Mouse (Mus musculus): ENCODE data around the gene Gm20388. TPM values are rescaled to one million over a fixed set of nuclear protein-coding genes. Genes with fewer than 3 reads are reported as not detected.

Gm20388 gene
- total and polyA plus RNA-seq, 3 experiments = 0.02 to 0.05 TPM; not detected in 1

- no peak for ATAC-seq (ENCODE audit: extremely low read depth, insufficient number of reproducible peaks, low FRiP score, poor library complexity, severe bottlenecking)
- TF ChIP-seq GATA2 (IDR thresholded peaks at IDR 0.05; ENCODE audit: borderline replicate concordance, low read depth, low read length) (no peak), CTCF (IDR thresholded peaks at IDR 0.05; ENCODE audit: low read depth, low read length) (no peak), POLR2AphosphoS5 (IDR thresholded peaks at IDR 0.05; ENCODE audit: insufficient replicate concordance, low read depth, low read length) (no peak), TAL1 (conservative IDR thresholded peaks at IDR 0.05; ENCODE audit: low read depth, low read length) (no peak), GATA1 (IDR thresholded peaks at IDR 0.05; ENCODE audit: borderline replicate concordance, low read length) (no peak)
- Histone ChIP-seq H3K4me1 (ENCODE audit: insufficient read depth, low read depth, low read length) (no peaks in the 10 kb centered on the region), H3K4me3 (ENCODE audit: low read depth, low read length) (no peak overlapping the region), H3K9me3 (replicated peaks) (no peaks in the 10 kb centered on the region), H3K36me3 (replicated peaks) (no peaks in the 10 kb centered on the region), H3K27me3 (ENCODE audit: insufficient read depth, low read length) (no peaks in the 10 kb centered on the region; the same call in 1 of the 2 replicates)
- DNase-seq (ENCODE audit: low spot score) = no peak
These were observed 4156.6 kb downstream of the Gm20388 start for GRCm38 (mm10) chr8:124067059-124067750.

GRCm38 (mm10) chr8:124070363-124071324, 4160.0 kb downstream of the Gm20388 start:
- Histone ChIP-seq H3K4me3 (ENCODE audit: low read depth, low read length) (no peak overlapping the region), H3K9me3 (replicated peaks) (no peaks in the 10 kb centered on the region), H3K27me3 (ENCODE audit: insufficient read depth, low read length) (no peaks in the 10 kb centered on the region; the same call in 1 of the 2 replicates), H3K4me1 (ENCODE audit: insufficient read depth, low read depth, low read length) (no peaks in the 10 kb centered on the region), H3K36me3 (replicated peaks) (no peaks in the 10 kb centered on the region)
- no peak for DNase-seq (ENCODE audit: low spot score)
- ATAC-seq (ENCODE audit: extremely low read depth, insufficient number of reproducible peaks, low FRiP score, poor library complexity, severe bottlenecking) = no peak
- TF ChIP-seq GATA1 (IDR thresholded peaks at IDR 0.05; ENCODE audit: borderline replicate concordance, low read length) (no peak), GATA2 (IDR thresholded peaks at IDR 0.05; ENCODE audit: borderline replicate concordance, low read depth, low read length) (no peak), TAL1 (conservative IDR thresholded peaks at IDR 0.05; ENCODE audit: low read depth, low read length) (no peak), POLR2AphosphoS5 (IDR thresholded peaks at IDR 0.05; ENCODE audit: insufficient replicate concordance, low read depth, low read length) (no peak), CTCF (IDR thresholded peaks at IDR 0.05; ENCODE audit: low read depth, low read length) (no peak)

GRCm38 (mm10) chr8:124075977-124076376, 4165.3 kb downstream of the Gm20388 start:
- DNase-seq (ENCODE audit: low spot score) (no peak), ATAC-seq (ENCODE audit: extremely low read depth, insufficient number of reproducible peaks, low FRiP score, poor library complexity, severe bottlenecking) (no peak)
- no peak overlapping the region for H3K4me3 ChIP-seq (ENCODE audit: low read depth, low read length)
- H3K4me1 ChIP-seq (ENCODE audit: insufficient read depth, low read depth, low read length) = no peaks in the 10 kb centered on the region
- TF ChIP-seq GATA2 (IDR thresholded peaks at IDR 0.05; ENCODE audit: borderline replicate concordance, low read depth, low read length) = no peak
- no peak for TF ChIP-seq GATA1 (IDR thresholded peaks at IDR 0.05; ENCODE audit: borderline replicate concordance, low read length)
- no peaks in the 10 kb centered on the region for H3K36me3 ChIP-seq (replicated peaks)
- no peaks in the 10 kb centered on the region; the same call in 1 of the 2 replicates for H3K27me3 ChIP-seq (ENCODE audit: insufficient read depth, low read length)
- H3K9me3 ChIP-seq (replicated peaks) = peaks cover 4% of the 10 kb centered on the region

- no peak overlapping the region for H3K4me3 ChIP-seq (ENCODE audit: low read depth, low read length)
- no peaks in the 10 kb centered on the region for H3K4me1 ChIP-seq (ENCODE audit: insufficient read depth, low read depth, low read length)
- DNase-seq (ENCODE audit: low spot score) = no peak
- ATAC-seq (ENCODE audit: extremely low read depth, insufficient number of reproducible peaks, low FRiP score, poor library complexity, severe bottlenecking) = no peak
- no peaks in the 10 kb centered on the region for H3K36me3 ChIP-seq (replicated peaks)
- no peaks in the 10 kb centered on the region; the same call in 1 of the 2 replicates for H3K27me3 ChIP-seq (ENCODE audit: insufficient read depth, low read length)
- TF ChIP-seq GATA2 (IDR thresholded peaks at IDR 0.05; ENCODE audit: borderline replicate concordance, low read depth, low read length) = no peak
- no peak for TF ChIP-seq POLR2AphosphoS5 (IDR thresholded peaks at IDR 0.05; ENCODE audit: insufficient replicate concordance, low read depth, low read length)
- no peak for TF ChIP-seq CTCF (IDR thresholded peaks at IDR 0.05; ENCODE audit: low read depth, low read length)
- TF ChIP-seq GATA1 (IDR thresholded peaks at IDR 0.05; ENCODE audit: borderline replicate concordance, low read length) = no peak
- no peak for TF ChIP-seq TAL1 (conservative IDR thresholded peaks at IDR 0.05; ENCODE audit: low read depth, low read length)
- H3K9me3 ChIP-seq (replicated peaks) = peaks cover 4% of the 10 kb centered on the region
These were observed 4165.8 kb downstream of the Gm20388 start for GRCm38 (mm10) chr8:124076416-124076815.

- DNase-seq (ENCODE audit: low spot score) = no peak
- TF ChIP-seq GATA1 (IDR thresholded peaks at IDR 0.05; ENCODE audit: borderline replicate concordance, low read length) (no peak), CTCF (IDR thresholded peaks at IDR 0.05; ENCODE audit: low read depth, low read length) (no peak), POLR2AphosphoS5 (IDR thresholded peaks at IDR 0.05; ENCODE audit: insufficient replicate concordance, low read depth, low read length) (no peak), TAL1 (conservative IDR thresholded peaks at IDR 0.05; ENCODE audit: low read depth, low read length) (no peak), GATA2 (IDR thresholded peaks at IDR 0.05; ENCODE audit: borderline replicate concordance, low read depth, low read length) (no peak)
These were observed 4166.7 kb downstream of the Gm20388 start for GRCm38 (mm10) chr8:124077377-124077776.

GRCm38 (mm10) chr8:124077998-124078397, 4167.4 kb downstream of the Gm20388 start:
- H3K36me3 ChIP-seq (replicated peaks) = no peaks in the 10 kb centered on the region
- no peak for ATAC-seq (ENCODE audit: extremely low read depth, insufficient number of reproducible peaks, low FRiP score, poor library complexity, severe bottlenecking)
- H3K4me1 ChIP-seq (ENCODE audit: insufficient read depth, low read depth, low read length) = no peaks in the 10 kb centered on the region
- H3K27me3 ChIP-seq (ENCODE audit: insufficient read depth, low read length) = no peaks in the 10 kb centered on the region; the same call in 1 of the 2 replicates
- peaks cover 13% of the 10 kb centered on the region for H3K9me3 ChIP-seq (replicated peaks)
- no peak overlapping the region for H3K4me3 ChIP-seq (ENCODE audit: low read depth, low read length)
- no peak for DNase-seq (ENCODE audit: low spot score)
- no peak for TF ChIP-seq GATA1 (IDR thresholded peaks at IDR 0.05; ENCODE audit: borderline replicate concordance, low read length)
- no peak for TF ChIP-seq POLR2AphosphoS5 (IDR thresholded peaks at IDR 0.05; ENCODE audit: insufficient replicate concordance, low read depth, low read length)
- TF ChIP-seq TAL1 (conservative IDR thresholded peaks at IDR 0.05; ENCODE audit: low read depth, low read length) = no peak
- no peak for TF ChIP-seq CTCF (IDR thresholded peaks at IDR 0.05; ENCODE audit: low read depth, low read length)
- TF ChIP-seq GATA2 (IDR thresholded peaks at IDR 0.05; ENCODE audit: borderline replicate concordance, low read depth, low read length) = no peak

More at GRCm38 (mm10) chr8:124077377-124077776, 4166.7 kb downstream of the Gm20388 start:
- Histone ChIP-seq H3K36me3 (replicated peaks) (no peaks in the 10 kb centered on the region), H3K4me3 (ENCODE audit: low read depth, low read length) (no peak overlapping the region), H3K27me3 (ENCODE audit: insufficient read depth, low read length) (no peaks in the 10 kb centered on the region; the same call in 1 of the 2 replicates), H3K9me3 (replicated peaks) (peaks cover 8% of the 10 kb centered on the region), H3K4me1 (ENCODE audit: insufficient read depth, low read depth, low read length) (no peaks in the 10 kb centered on the region)
- ATAC-seq (ENCODE audit: extremely low read depth, insufficient number of reproducible peaks, low FRiP score, poor library complexity, severe bottlenecking) = no peak

Data from G1E (cell line).